Mouse (Mus musculus) lung, embryonic 14.5 days (tissue): Measurements from ENCODE around the gene Poldip3. TPM values are rescaled to one million over a fixed set of nuclear protein-coding genes. Genes with fewer than 3 reads are reported as not detected.

Source experiments
- ATAC-seq: fragments of 200-750 bp; cut with Nextera tagmentation; 2 replicates; pipeline ENCODE4 v1.8.0; 2017; ENCODE audit warnings: mild to moderate bottlenecking, moderate TSS enrichment, moderate library complexity; ENCODE audit not compliant: insufficient read depth
- DNase-seq: peaks from one replicate; pipeline ENCODE4 v3.0.0-alpha.2; 2015
- H3K27ac ChIP-seq: fragments of 300-500 bp; sonication (generic); 2 replicates; pipeline ENCODE4 v1.5.1; 2014; ENCODE audit warnings: low read depth, mild to moderate bottlenecking, moderate library complexity
- H3K27me3 ChIP-seq: fragments of 300-500 bp; sonication (generic); 2 replicates; pipeline ENCODE4 v1.6.1; 2014; ENCODE audit warnings: low read length, control low read depth; ENCODE audit not compliant: insufficient read depth
- H3K36me3 ChIP-seq: fragments of 300-500 bp; sonication (generic); 2 replicates; pipeline ENCODE4 v1.6.1; 2014; ENCODE audit warnings: control low read depth; ENCODE audit not compliant: insufficient read depth
- H3K4me1 ChIP-seq: fragments of 300-500 bp; sonication (generic); 2 replicates; pipeline ENCODE4 v1.6.1; 2014; ENCODE audit warnings: antibody characterized with exemption, control low read depth; ENCODE audit not compliant: insufficient read depth
- H3K4me2 ChIP-seq: fragments of 300-500 bp; sonication (generic); 2 replicates; pipeline ENCODE4 v1.6.1; 2014; ENCODE audit warnings: mild to moderate bottlenecking
- H3K4me3 ChIP-seq: fragments of 300-500 bp; sonication (generic); 2 replicates; pipeline ENCODE4 v1.5.1; 2014; ENCODE audit warnings: low read depth, low read length
- H3K9ac ChIP-seq: fragments of 300-500 bp; sonication (generic); 2 replicates; pipeline ENCODE4 v1.6.1; 2014
- H3K9me3 ChIP-seq: fragments of 300-500 bp; sonication (generic); 2 replicates; pipeline ENCODE4 v1.6.1; 2016; ENCODE audit warnings: low read depth, low read length, control low read depth
- CTCF ChIP-seq: IDR thresholded peaks from 2 replicates; pipeline ENCODE4 v1.5.1; 2016; ENCODE audit warnings: antibody characterized with exemption, low read depth
- WGBS: fragments of 180-500 bp; shearing (Covaris S2); extraction: QIAGEN DNeasy Blood & Tissue Kit; methylation state at CpG from one replicate; pipeline ENCODE4 v1.1.7; 2014; 5-methylcytosine and 5-hydroxymethylcytosine counted together
- polyA plus RNA-seq: library from polyadenylated mRNA; unstranded; fragments of >200 nt; fragmentation: Nextera tagmentation; extraction: Ambion mirVana; gene quantifications from 2 replicates; pipeline ENCODE4 v1.2.1, GENCODE M21; 2014

Gene Poldip3
- polyA plus RNA-seq, 1 experiment from 2014 or later: 162 TPM

- Histone ChIP-seq H3K9me3 (no peaks in the 10 kb centered on the region), H3K4me1 (no peaks in the 10 kb centered on the region), H3K4me3 (no peak overlapping the region), H3K4me2 (no peak overlapping the region), H3K9ac (no peak overlapping the region), H3K36me3 (peaks cover 62% of the 10 kb centered on the region), H3K27me3 (no peaks in the 10 kb centered on the region), H3K27ac (no peak overlapping the region; the same call in 1 of the 2 replicates)
- TF ChIP-seq CTCF: no peak
- ATAC-seq: no peak
- DNase-seq: no peak
- 75% methylated on average over 6 of the region's 6 CpGs for WGBS
Observed at GRCm38 (mm10) chr15:83155672-83156419, 6.7 kb upstream of the Poldip3 start.

- Histone ChIP-seq H3K27ac (no peak overlapping the region), H3K4me2 (no peak overlapping the region), H3K27me3 (no peaks in the 10 kb centered on the region), H3K4me3 (no peak overlapping the region), H3K4me1 (no peaks in the 10 kb centered on the region), H3K9ac (no peak overlapping the region), H3K36me3 (peaks cover 47% of the 10 kb centered on the region), H3K9me3 (no peaks in the 10 kb centered on the region)
- no peak for ATAC-seq
- TF ChIP-seq CTCF: no peak
- DNase-seq: no peak
- 89% methylated on average over 7 of the region's 7 CpGs for WGBS
Observed at GRCm38 (mm10) chr15:83154309-83154708, 5.1 kb upstream of the Poldip3 start.

DNA sequence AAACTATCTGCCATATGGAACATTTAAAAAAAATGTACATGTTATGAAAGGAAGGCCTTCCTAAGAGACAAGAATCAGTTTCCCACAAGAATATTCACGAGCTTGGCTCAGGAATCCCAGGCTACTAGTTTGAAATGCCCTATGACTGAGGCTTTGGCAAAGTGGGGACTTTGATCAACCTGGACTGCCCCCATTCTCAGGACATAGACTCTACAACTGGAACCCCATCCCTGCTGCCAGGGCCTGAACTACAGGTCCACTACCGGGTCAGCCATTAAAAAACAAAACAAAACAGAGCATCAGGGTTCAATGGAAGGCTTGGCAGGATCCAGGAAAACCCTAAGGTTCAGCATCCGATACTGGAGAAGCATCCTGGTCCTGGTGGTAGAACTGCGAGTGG lies 1.5 kb upstream of the Poldip3 start:
- peak overlapping the region; percentile 24; the same call in 1 of the 2 replicates for H3K27ac ChIP-seq

DNA sequence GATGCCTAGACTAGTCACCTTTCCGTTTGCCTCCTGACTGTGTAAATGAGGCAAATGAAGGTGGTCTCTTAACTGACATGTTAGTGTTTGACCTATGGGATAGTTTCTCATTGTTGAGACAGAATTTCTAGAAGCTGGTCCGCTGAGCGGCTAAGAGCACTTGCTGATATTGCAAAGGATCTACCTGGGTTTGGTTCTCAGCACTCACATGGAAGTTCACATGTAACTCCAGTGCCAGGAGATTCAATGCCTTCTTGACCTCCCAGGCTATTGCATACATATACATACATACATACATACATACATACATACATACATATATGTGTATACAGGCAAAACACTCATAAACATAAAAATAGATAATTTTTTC lies 874 bp upstream of the Poldip3 start:
- DNase-seq: no peak

More for the DNA sequence above, 1.5 kb upstream of the Poldip3 start:
- 78% methylated on average over 4 of the region's 4 CpGs for WGBS
- DNase-seq (no peak), ATAC-seq (no peak)
- no peak for TF ChIP-seq CTCF
- Histone ChIP-seq H3K36me3 (peaks cover 35% of the 10 kb centered on the region), H3K4me3 (no peak overlapping the region), H3K27me3 (no peaks in the 10 kb centered on the region), H3K4me2 (no peak overlapping the region), H3K9ac (no peak overlapping the region; the same call in 1 of the 2 replicates), H3K4me1 (no peaks in the 10 kb centered on the region), H3K9me3 (no peaks in the 10 kb centered on the region)

GRCm38 (mm10) chr15:83148801-83149195 lies 386 bp downstream of the Poldip3 start:
- ATAC-seq: peak; percentile 85
- Histone ChIP-seq H3K36me3 (peaks cover 31% of the 10 kb centered on the region), H3K27me3 (no peaks in the 10 kb centered on the region), H3K4me2 (peak overlapping the region; percentile 93), H3K4me1 (no peaks in the 10 kb centered on the region), H3K9ac (peak overlapping the region; percentile 86), H3K9me3 (no peaks in the 10 kb centered on the region), H3K27ac (peak overlapping the region; percentile 97), H3K4me3 (peak overlapping the region; percentile 92)
- WGBS: under 1% methylated on average over 40 of the region's 41 CpGs
- DNase-seq: peak; percentile 83
- no peak for TF ChIP-seq CTCF

More for the DNA sequence above, 874 bp upstream of the Poldip3 start:
- peak overlapping the region; percentile 38; the same call in 1 of the 2 replicates for H3K9ac ChIP-seq
- H3K4me3 ChIP-seq: peak overlapping the region; percentile 92; the same call in 1 of the 2 replicates
- H3K27me3 ChIP-seq: no peaks in the 10 kb centered on the region
- TF ChIP-seq CTCF: no peak
- WGBS: 14% methylated on average over 3 of the region's 3 CpGs
- H3K4me2 ChIP-seq: peak overlapping the region; percentile 93
- no peaks in the 10 kb centered on the region for H3K9me3 ChIP-seq
- peaks cover 32% of the 10 kb centered on the region for H3K36me3 ChIP-seq
- ATAC-seq: no peak
- no peaks in the 10 kb centered on the region for H3K4me1 ChIP-seq
- peak overlapping the region; percentile 97 for H3K27ac ChIP-seq

DNA sequence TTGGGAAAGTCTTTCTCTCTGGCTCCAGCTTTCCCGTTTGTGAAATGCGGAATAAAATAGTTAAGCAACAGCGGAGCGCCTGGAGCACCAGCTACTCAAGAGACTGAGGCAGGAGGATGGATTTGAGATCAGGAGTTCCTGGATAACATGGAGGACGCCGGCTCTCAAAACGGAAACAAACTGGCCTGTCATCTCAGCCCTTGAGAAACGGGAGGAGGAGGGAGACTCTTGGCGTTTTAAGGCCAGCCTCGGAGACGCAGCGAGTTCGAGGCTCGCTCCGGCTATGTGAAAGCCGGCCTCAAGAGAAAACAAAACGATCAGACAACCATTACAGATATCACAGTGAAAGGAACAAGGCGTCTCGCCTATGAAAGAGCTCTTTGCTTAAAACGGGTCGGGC lies 789 bp downstream of the Poldip3 start:
- ATAC-seq (no peak), DNase-seq (no peak)
- H3K36me3 ChIP-seq: peaks cover 27% of the 10 kb centered on the region
- TF ChIP-seq CTCF: no peak
- no peaks in the 10 kb centered on the region for H3K9me3 ChIP-seq
- peak overlapping the region; percentile 93 for H3K4me2 ChIP-seq
- H3K4me1 ChIP-seq: no peaks in the 10 kb centered on the region
- peak overlapping the region; percentile 86 for H3K9ac ChIP-seq
- 2% methylated on average over 21 of the region's 21 CpGs for WGBS
- peak overlapping the region; percentile 97 for H3K27ac ChIP-seq
- peak overlapping the region; percentile 92 for H3K4me3 ChIP-seq
- no peaks in the 10 kb centered on the region for H3K27me3 ChIP-seq

DNA sequence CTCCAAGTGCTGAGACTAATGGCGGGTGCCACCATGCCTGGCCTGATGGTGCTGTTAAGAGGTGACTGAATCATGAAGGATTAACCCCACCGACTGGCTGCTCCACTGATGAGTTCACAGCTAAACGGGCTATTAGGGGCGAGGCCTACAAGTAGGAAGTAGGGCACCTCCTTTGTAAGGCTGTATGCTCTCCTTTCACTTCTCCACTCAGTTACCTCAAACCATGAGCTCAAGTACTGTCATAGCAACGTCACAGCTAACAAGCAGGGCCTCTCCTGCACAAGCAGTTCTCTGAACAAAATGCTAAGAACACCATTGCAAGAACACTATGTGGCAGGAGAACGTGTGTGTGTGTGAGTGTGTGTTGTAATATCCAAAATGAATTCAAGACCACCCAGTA lies 3.6 kb downstream of the Poldip3 start:
- ATAC-seq (no peak), DNase-seq (no peak)
- Histone ChIP-seq H3K4me1 (no peaks in the 10 kb centered on the region), H3K4me2 (no peak overlapping the region), H3K9me3 (no peaks in the 10 kb centered on the region), H3K27me3 (no peaks in the 10 kb centered on the region), H3K9ac (no peak overlapping the region), H3K4me3 (no peak overlapping the region), H3K27ac (no peak overlapping the region), H3K36me3 (peaks cover 33% of the 10 kb centered on the region)
- 85% methylated on average over 6 of the region's 6 CpGs for WGBS
- no peak for TF ChIP-seq CTCF
